Mouse (Mus musculus): ENCODE results near the gene Fam161b. TPM values are rescaled to one million over a fixed set of nuclear protein-coding genes. Genes with fewer than 3 reads are reported as not detected.
A peak's percentile ranks its signal among the peaks of the same experiment; 100 is the strongest.

Gene Fam161b
- polyA plus RNA-seq (2015; fragmentation: Nextera tagmentation; extraction: Ambion mirVana): 17.9 and 19.1 TPM in 2 replicates

DNA sequence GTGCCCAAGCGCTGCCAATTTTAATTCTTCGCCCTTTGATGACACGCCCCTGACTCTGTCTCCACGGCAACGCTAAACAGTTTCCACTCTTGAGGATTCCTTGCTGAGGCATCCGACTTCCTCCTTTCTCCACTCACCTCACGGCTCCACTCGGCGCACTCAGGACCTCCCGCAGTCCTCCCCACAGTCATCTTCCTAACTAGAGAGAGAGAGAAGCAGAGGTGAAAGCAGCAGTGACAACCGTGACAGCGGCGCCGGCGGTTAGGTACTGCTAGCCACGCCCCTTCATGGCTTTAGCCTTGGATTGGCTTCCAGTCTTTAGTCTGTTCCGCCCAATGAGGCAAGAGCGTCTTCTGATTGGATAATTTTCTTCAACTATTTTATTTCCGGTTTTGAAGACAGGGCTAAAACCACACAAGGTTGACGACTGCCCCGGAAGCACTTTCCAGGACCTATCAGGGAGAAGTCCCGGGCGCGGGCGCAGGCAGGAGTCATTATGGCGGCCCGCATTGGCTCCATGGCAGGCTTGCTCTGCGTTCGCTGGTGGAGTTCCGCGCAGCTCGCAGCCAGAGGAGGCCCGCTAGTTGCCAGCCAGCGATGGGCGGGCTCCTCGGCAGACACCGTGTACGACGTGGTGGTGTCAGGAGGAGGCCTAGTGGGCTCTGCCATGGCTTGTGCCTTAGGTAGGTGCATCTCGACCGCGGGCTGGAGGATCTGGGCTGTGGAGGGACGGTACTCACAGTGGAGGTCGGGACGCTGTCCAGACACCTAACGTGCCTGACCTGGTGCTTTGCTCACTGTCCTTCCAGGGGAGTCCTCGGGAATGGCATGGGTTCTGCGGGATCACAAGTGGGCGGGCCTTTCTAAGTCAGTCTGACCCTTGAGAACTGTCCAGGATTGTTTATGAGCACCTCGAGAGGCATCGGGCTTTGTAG, at the start of gene Fam161b, which contains the start of gene Coq6:
TSS of gene Fam161b (minus strand) at position 279 of the 935 bp plus-strand sequence.
TSS of gene Coq6 (plus strand) at position 103 of the 935 bp plus-strand sequence.
- H3K27me3 ChIP-seq: no peaks in the 10 kb centered on the region
- peaks cover 10% of the 10 kb centered on the region for H3K36me3 ChIP-seq
- ATAC-seq (ENCODE audit: low FRiP score): peak; percentile 99
- under 1% methylated on average over 51 of the region's 51 CpGs for WGBS
- peak within 1 kb of the TSS; percentile 77 for H3K27ac ChIP-seq
- H3K4me3 ChIP-seq: peak within 1 kb of the TSS; percentile 98
- no peaks in the 10 kb centered on the region for H3K9me3 ChIP-seq
- peak within 1 kb of the TSS; percentile 90 for H3K9ac ChIP-seq
- peaks cover 33% of the 10 kb centered on the region for H3K4me1 ChIP-seq (replicated peaks)
- H3K4me2 ChIP-seq: peak within 1 kb of the TSS; percentile 87

DNA sequence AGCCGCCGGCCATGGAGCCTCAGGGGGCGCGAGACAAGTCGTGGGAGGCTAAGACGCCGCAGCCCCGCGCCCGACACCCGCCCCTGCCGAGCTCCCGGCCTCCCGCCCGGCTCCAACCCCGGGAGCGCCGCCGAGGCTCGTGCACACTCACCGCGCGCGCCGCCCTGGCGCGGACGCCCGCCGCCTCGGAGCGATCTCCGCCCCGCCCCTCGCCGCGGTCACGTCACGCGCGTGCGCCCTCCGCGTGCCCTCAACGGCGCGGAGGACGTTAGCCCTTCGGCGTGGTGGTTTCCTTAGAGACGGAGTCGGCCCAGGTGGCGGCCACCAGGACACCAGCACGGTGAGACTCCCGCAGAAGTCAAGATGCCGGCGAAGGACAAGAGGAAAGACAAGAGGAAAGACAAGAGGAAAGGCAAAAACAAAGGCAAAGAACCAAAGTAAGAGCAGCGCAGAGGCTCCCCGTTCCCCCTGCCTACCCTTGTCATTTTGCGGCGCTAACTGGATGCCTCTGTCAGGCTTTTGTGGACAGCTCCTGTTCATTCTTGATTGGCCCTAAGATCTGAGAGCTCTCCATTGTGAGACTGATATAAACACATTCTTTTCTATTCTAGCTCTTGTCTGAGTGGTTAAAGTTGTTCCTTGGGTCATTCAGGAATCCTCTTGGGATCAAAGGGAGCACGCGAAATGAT, 47.3 kb upstream of the Fam161b start, which contains the start of the genes Entpd5 and Bbof1:
TSS of gene Entpd5 (minus strand) at position 211 of the 689 bp plus-strand sequence.
TSS of gene Bbof1 (plus strand) at position 253 of the 689 bp plus-strand sequence.
- Histone ChIP-seq H3K4me1 (replicated peaks) (peaks cover 11% of the 10 kb centered on the region), H3K4me2 (peak within 1 kb of the TSS; percentile 74), H3K9ac (peak within 1 kb of the TSS; percentile 87), H3K4me3 (peak within 1 kb of the TSS; percentile 72), H3K27me3 (0 out of 2 replicates have a peak, but pooled peaks cover 4% of the 10 kb centered on the region), H3K9me3 (no peaks in the 10 kb centered on the region), H3K27ac (peak within 1 kb of the TSS; percentile 94), H3K36me3 (no peaks in the 10 kb centered on the region)
- 1% methylated on average over 57 of the region's 63 CpGs for WGBS
- ATAC-seq (ENCODE audit: low FRiP score): peak; percentile 93

DNA sequence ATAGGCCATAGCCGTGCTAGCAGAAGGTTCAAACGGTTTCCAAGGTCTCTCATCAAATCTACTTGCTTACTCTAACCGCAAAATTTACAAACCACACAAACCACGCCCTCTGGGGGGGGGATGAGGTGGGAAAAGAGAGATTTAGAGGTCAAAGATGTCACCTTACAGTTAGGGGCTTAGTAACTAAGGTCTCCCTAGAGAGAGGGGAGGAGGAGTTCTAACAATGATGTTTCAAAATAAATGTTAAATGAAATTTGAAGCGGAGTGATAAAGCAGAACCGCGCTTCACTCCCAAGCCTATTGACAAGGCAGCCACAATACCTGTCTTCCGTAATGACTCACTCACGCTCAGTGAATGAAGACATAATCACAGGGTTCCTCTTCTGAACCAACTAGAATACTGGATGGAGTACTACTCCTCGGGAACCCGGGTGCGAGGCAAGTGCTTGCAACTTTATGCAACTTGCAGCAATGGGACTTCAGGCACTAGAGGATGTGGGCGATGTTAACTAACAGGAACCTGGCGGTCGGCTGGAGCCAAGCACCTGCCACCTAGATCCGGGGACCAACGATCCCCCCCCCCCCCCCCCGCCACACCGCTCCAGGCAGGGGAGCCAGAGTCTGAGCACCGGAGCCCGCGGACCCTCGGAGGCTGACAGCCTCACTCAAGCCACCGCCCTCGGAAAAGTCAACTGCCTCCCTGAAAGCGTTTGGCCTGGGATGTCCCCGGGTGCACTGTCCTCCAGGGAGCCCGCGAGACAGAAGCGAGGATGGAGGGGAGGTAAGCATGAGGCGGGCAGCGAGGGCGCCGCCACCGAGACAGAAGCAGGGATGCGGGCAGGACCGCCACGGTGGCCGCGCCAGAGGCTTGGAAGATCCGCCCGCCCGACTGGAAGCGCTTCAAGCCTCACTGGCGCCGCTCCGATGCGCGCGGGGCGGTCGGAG, 46.5 kb upstream of the Fam161b start:
- peak overlapping the region; percentile 87 for H3K9ac ChIP-seq
- WGBS: 2% methylated on average over 43 of the region's 52 CpGs
- H3K27me3 ChIP-seq: 0 out of 2 replicates have a peak, but pooled peaks cover 4% of the 10 kb centered on the region
- H3K4me1 ChIP-seq (replicated peaks): peaks cover 11% of the 10 kb centered on the region
- H3K36me3 ChIP-seq: no peaks in the 10 kb centered on the region
- peak overlapping the region; percentile 74 for H3K4me2 ChIP-seq
- H3K27ac ChIP-seq: peak overlapping the region; percentile 94
- no peaks in the 10 kb centered on the region for H3K9me3 ChIP-seq
- peak; percentile 83 for ATAC-seq (ENCODE audit: low FRiP score)
- peak overlapping the region; percentile 72 for H3K4me3 ChIP-seq

DNA sequence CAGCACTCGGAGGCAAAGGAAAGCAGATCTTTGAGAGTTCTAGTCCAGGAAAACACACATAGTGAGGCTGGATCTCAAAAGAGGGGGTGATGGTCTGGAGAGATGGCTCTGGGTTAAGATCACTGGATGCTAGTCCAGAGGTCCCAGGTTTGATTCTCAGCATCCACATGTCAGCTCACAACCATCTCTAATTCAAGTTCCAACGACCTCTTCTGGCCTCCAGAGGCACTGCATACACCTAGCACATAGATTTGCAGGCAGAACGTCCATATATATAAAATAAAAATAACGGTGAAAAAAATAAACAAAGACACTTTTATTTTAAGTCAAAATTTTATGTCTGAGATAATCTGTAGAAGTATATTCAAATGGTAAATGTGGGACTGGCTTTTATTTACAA, 45.6 kb upstream of the Fam161b start:
- 0 out of 2 replicates have a peak, but pooled peaks cover 4% of the 10 kb centered on the region for H3K27me3 ChIP-seq
- H3K4me3 ChIP-seq: no peak overlapping the region
- H3K9ac ChIP-seq: no peak overlapping the region
- H3K36me3 ChIP-seq: no peaks in the 10 kb centered on the region
- ATAC-seq (ENCODE audit: low FRiP score): no peak
- no peak overlapping the region for H3K27ac ChIP-seq
- no peaks in the 10 kb centered on the region for H3K9me3 ChIP-seq
- peaks cover 11% of the 10 kb centered on the region for H3K4me1 ChIP-seq (replicated peaks)
- 59% methylated on average over 4 of the region's 4 CpGs for WGBS
- no peak overlapping the region for H3K4me2 ChIP-seq

DNA sequence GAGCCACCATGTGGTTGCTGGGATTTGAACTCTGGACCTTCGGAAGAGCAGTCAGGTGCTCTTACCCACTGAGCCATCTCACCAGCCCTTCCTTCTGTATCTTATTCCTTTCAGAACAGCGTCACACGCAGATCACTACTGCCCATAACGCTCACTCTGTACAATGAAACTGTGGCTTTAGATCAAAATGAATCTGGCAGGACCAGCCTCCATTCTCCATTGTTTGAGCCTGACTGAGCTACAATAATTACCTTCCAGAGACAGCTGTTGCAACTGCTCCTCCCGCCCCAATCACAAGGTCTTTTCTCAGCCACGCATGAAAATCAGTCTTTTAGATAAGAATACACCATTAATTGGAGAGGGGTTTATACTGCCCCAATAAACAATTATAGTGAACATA, 42.9 kb upstream of the Fam161b start:
- Histone ChIP-seq H3K27ac (no peak overlapping the region), H3K4me1 (replicated peaks) (peaks cover 9% of the 10 kb centered on the region), H3K9ac (no peak overlapping the region), H3K9me3 (no peaks in the 10 kb centered on the region), H3K4me2 (no peak overlapping the region), H3K36me3 (no peaks in the 10 kb centered on the region), H3K4me3 (no peak overlapping the region), H3K27me3 (no peaks in the 10 kb centered on the region)
- 72% methylated on average over 6 of the region's 6 CpGs for WGBS
- no peak for ATAC-seq (ENCODE audit: low FRiP score)

DNA sequence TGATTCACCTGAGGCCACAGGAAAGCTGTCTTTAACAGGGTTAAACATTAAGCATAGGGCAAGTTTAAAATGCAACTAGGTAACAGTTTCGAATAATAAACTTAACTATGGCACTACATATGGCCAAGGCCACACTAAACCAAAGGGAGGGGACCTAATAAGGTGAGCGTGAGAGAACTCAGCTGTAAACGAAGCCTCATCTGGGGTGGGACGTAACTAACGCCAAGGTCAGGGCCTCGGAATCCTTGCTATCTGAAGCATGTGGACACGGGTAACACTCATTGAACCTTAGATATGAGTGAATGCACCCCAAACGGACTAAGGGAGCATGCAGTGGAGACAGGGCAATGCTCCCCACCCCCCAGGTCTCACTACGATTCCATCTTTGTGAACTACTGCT, 41.3 kb upstream of the Fam161b start:
- Histone ChIP-seq H3K9ac (no peak overlapping the region), H3K36me3 (no peaks in the 10 kb centered on the region), H3K4me1 (replicated peaks) (peaks cover 3% of the 10 kb centered on the region), H3K27ac (no peak overlapping the region), H3K9me3 (no peaks in the 10 kb centered on the region), H3K4me3 (no peak overlapping the region), H3K4me2 (no peak overlapping the region), H3K27me3 (no peaks in the 10 kb centered on the region)
- no peak for ATAC-seq (ENCODE audit: low FRiP score)
- WGBS: 84% methylated on average over 9 of the region's 9 CpGs

DNA sequence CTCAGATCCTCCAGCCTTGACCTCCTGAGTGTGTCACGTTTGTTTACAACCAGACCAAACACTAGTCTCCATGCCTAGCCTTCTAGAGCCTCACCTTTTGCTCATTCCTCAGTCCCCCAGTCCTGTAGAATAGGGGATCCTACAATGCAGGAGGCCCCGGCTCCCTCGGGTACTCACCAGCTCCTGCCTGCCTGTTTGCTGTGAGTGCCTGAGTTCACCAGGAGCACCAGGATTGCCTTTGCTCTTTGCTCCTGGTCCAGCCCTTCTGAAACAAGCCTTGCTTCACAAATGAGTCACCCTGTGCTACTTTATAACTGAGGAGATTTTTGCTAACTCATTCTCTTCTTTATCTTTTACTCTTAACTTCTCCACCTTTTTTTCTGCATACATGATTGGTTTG, 39.0 kb upstream of the Fam161b start:
- Histone ChIP-seq H3K9ac (no peak overlapping the region; the same call in 1 of the 2 replicates), H3K4me1 (replicated peaks) (no peaks in the 10 kb centered on the region), H3K4me2 (no peak overlapping the region), H3K36me3 (no peaks in the 10 kb centered on the region), H3K27ac (no peak overlapping the region), H3K4me3 (no peak overlapping the region), H3K9me3 (no peaks in the 10 kb centered on the region), H3K27me3 (no peaks in the 10 kb centered on the region)
- WGBS: 73% methylated on average over 3 of the region's 3 CpGs
- ATAC-seq (ENCODE audit: low FRiP score): no peak

DNA sequence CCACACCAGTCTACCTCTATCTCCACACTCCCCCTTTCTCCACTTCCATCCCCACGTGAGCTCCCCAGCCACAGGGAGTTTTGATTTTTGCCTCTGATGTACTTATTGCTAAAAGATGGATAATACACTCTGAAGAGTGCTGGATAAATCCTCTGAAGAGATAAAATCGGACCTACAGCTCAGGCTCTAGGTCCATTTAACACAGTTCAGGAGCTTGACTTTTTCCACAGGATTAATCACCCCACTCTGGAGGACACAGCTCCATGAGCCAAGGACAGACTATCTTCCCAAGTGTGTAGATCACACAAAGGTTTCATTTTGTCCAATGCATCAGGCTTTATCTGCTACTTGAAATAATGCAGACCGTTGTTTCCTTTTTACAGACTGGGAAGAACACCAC, 38.4 kb upstream of the Fam161b start:
- Histone ChIP-seq H3K4me2 (no peak overlapping the region), H3K9ac (no peak overlapping the region), H3K36me3 (no peaks in the 10 kb centered on the region), H3K4me1 (replicated peaks) (no peaks in the 10 kb centered on the region), H3K27ac (no peak overlapping the region), H3K4me3 (no peak overlapping the region), H3K9me3 (no peaks in the 10 kb centered on the region), H3K27me3 (no peaks in the 10 kb centered on the region)
- no peak for ATAC-seq (ENCODE audit: low FRiP score)
- 85% methylated on average over 3 of the region's 3 CpGs for WGBS

DNA sequence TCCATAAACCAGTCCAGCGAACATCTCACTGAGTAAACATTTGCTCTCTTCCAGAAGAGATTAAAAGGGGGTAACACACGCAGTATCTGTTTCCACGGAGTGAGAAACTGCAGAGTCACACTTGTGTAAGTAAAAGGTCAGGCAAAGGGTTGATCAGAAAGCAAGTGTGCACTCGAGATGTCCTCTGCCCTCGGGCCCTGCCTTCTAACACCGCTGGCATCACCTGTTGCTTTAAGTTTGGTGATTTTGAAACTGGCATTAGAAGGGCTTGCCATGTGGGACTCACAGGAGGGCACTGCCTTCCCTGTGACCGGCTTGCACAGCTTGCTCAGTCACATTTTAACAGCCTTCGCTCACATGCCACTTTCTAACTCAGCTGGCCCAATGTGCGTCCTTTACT, 38.0 kb upstream of the Fam161b start:
- WGBS: 89% methylated on average over 9 of the region's 9 CpGs
- no peak overlapping the region for H3K27ac ChIP-seq
- H3K9me3 ChIP-seq: no peaks in the 10 kb centered on the region
- H3K4me3 ChIP-seq: no peak overlapping the region
- no peak for ATAC-seq (ENCODE audit: low FRiP score)
- H3K27me3 ChIP-seq: no peaks in the 10 kb centered on the region
- H3K4me2 ChIP-seq: no peak overlapping the region
- no peaks in the 10 kb centered on the region for H3K4me1 ChIP-seq (replicated peaks)
- no peak overlapping the region for H3K9ac ChIP-seq
- H3K36me3 ChIP-seq: no peaks in the 10 kb centered on the region

DNA sequence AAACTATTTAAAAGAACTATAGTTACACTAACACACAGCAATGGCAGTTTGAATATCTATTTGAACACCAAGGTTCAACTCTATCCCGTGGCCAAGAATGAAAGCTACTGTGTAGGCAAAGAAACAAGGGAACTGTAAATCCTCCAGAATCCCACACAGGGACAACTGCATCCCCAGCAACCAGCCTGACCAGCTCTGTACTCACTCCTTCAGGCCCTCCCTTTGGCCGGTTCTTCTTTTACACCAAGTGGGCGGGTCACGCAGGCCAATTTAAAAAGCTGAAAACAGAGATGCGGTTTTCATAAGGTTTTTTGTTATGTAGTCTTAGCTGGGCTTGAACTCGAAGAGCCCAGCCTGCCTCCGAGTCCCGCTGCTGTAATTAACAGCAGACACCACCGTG, 37.5 kb upstream of the Fam161b start:
- no peaks in the 10 kb centered on the region for H3K4me1 ChIP-seq (replicated peaks)
- H3K9me3 ChIP-seq: no peaks in the 10 kb centered on the region
- WGBS: 78% methylated on average over 9 of the region's 9 CpGs
- no peaks in the 10 kb centered on the region for H3K36me3 ChIP-seq
- H3K9ac ChIP-seq: no peak overlapping the region
- H3K27ac ChIP-seq: no peak overlapping the region
- H3K4me2 ChIP-seq: no peak overlapping the region
- H3K4me3 ChIP-seq: no peak overlapping the region
- no peaks in the 10 kb centered on the region for H3K27me3 ChIP-seq
- no peak for ATAC-seq (ENCODE audit: low FRiP score)

DNA sequence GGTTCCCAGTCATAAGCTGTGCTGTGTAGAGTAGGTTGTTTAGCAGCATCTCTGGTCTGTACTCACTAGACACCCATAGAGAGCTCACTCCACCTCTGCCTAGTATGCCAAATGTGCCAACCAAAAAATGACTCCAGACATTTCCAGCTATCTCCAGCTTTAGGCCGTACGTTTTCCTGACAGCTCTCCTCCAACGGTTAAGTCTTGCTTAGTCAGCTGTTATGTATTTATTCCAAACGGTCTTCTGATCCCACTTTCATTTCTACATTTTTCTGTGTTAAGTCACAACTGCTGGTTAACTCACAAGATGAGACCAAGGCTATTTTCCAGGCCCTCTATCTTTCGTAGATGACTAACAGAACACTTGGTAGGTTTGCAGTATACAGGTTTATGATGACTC, 37.0 kb upstream of the Fam161b start:
- H3K36me3 ChIP-seq: no peaks in the 10 kb centered on the region
- WGBS: 87% methylated on average over 5 of the region's 5 CpGs

More for the DNA sequence above, 37.0 kb upstream of the Fam161b start:
- no peak overlapping the region for H3K4me2 ChIP-seq
- H3K27ac ChIP-seq: no peak overlapping the region
- no peak overlapping the region for H3K9ac ChIP-seq
- no peak overlapping the region for H3K4me3 ChIP-seq
- H3K4me1 ChIP-seq (replicated peaks): no peaks in the 10 kb centered on the region
- no peaks in the 10 kb centered on the region for H3K27me3 ChIP-seq
- no peak for ATAC-seq (ENCODE audit: low FRiP score)
- H3K9me3 ChIP-seq: no peaks in the 10 kb centered on the region
